Mouse (Mus musculus) MEL (cell line): Measurements from ENCODE around the gene 1500015O10Rik. TPM values are rescaled to one million over a fixed set of nuclear protein-coding genes. Genes with fewer than 3 reads are reported as not detected.

Source experiments
- DNase-seq: peaks from one replicate; pipeline ENCODE4 v3.0.0; 2011; ENCODE audit warnings: low read depth, low spot score
- H3K27ac ChIP-seq: 2 replicates; pipeline ENCODE4 v1.5.1; 2012; ENCODE audit warnings: low read depth, mild to moderate bottlenecking, control low read depth, low read length, moderate library complexity; ENCODE audit not compliant: control insufficient read depth
- H3K27me3 ChIP-seq, 2 experiments: fragments of 150-350 bp in 1 of 2; sonication (generic) in 1 of 2; 2 replicates each; pipeline ENCODE4 v1.6.1; 2012; ENCODE audit warnings: low read length in 2 of 2, mild to moderate bottlenecking in 2 of 2, improper control_type of control experiment in 1 of 2, moderate library complexity in 1 of 2; ENCODE audit not compliant: insufficient read depth in 2 of 2, control insufficient read depth in 1 of 2
- H3K36me3 ChIP-seq, 2 experiments: 2 replicates each; pipeline ENCODE4 v1.6.1; 2012 to 2014; ENCODE audit warnings: low read length in 2 of 2, improper control_type of control experiment in 1 of 2, inconsistent platforms in 1 of 2, mild to moderate bottlenecking in 1 of 2; ENCODE audit not compliant: insufficient read depth in 2 of 2, control insufficient read depth in 1 of 2
- H3K4me1 ChIP-seq, 2 experiments: fragments of 150-350 bp in 1 of 2; sonication (generic) in 1 of 2; 2 replicates each; pipeline ENCODE4 v1.6.1; 2012; ENCODE audit warnings: low read length in 2 of 2, improper control_type of control experiment in 1 of 2, mild to moderate bottlenecking in 1 of 2; ENCODE audit not compliant: insufficient read depth in 2 of 2, control insufficient read depth in 1 of 2
- H3K4me3 ChIP-seq, 2 experiments: fragments of 150-350 bp in 1 of 2; sonication (generic) in 1 of 2; 2 replicates each; pipeline ENCODE4 v1.5.1; 2012; ENCODE audit warnings: low read depth in 2 of 2, low read length in 2 of 2, mild to moderate bottlenecking in 2 of 2, moderate library complexity in 2 of 2, control low read depth in 1 of 2, improper control_type of control experiment in 1 of 2; ENCODE audit not compliant: control insufficient read depth in 1 of 2, insufficient read depth in 1 of 2
- H3K79me2 ChIP-seq: 2 replicates; pipeline ENCODE4 v1.6.1; 2012; ENCODE audit warnings: mild to moderate bottlenecking, low read length, moderate library complexity; ENCODE audit not compliant: control insufficient read depth, poor library complexity, insufficient read depth
- H3K9ac ChIP-seq: 2 replicates; pipeline ENCODE4 v1.6.1; 2012; ENCODE audit warnings: low read depth, mild to moderate bottlenecking, control low read depth, low read length, moderate library complexity; ENCODE audit not compliant: control insufficient read depth, poor library complexity, severe bottlenecking
- H3K9me3 ChIP-seq: fragments of 150-350 bp; sonication (generic); replicated peaks from 2 replicates; pipeline ENCODE4 v1.6.1; 2012; ENCODE audit warnings: mild to moderate bottlenecking, low read length, improper control_type of control experiment, moderate library complexity; ENCODE audit not compliant: insufficient read depth
- BHLHE40 ChIP-seq: IDR thresholded peaks from 2 replicates; pipeline ENCODE4 v1.6.1; 2012; ENCODE audit warnings: low read depth, mild to moderate bottlenecking, inconsistent platforms, low read length, improper control_type of control experiment, borderline replicate concordance
- CTCF ChIP-seq, 3 experiments: IDR thresholded peaks in 2 of 3; conservative IDR thresholded peaks in 1 of 3; 2 replicates each; pipeline ENCODE4 v1.5.1; 2011 to 2012; ENCODE audit warnings: low read length in 3 of 3, low read depth in 2 of 3, mild to moderate bottlenecking in 2 of 3, improper control_type of control experiment in 1 of 3, inconsistent platforms in 1 of 3, mixed read lengths in 1 of 3, moderate library complexity in 1 of 3; ENCODE audit not compliant: control insufficient read depth in 1 of 3, insufficient read depth in 1 of 3, poor library complexity in 1 of 3, severe bottlenecking in 1 of 3
- E2F4 ChIP-seq: IDR thresholded peaks from 2 replicates; pipeline ENCODE4 v1.6.1; 2011; ENCODE audit warnings: low read depth, low read length, improper control_type of control experiment, borderline replicate concordance
- ETS1 ChIP-seq: IDR thresholded peaks from 2 replicates; pipeline ENCODE4 v1.6.1; 2012; ENCODE audit warnings: low read depth, mild to moderate bottlenecking, inconsistent platforms, low read length, improper control_type of control experiment, moderate library complexity
- GABPA ChIP-seq: IDR thresholded peaks from 2 replicates; pipeline ENCODE4 v1.6.1; 2012; ENCODE audit warnings: low read depth, mild to moderate bottlenecking, inconsistent platforms, low read length, improper control_type of control experiment, moderate library complexity
- GATA1 ChIP-seq: IDR thresholded peaks from 2 replicates; pipeline ENCODE4 v1.6.1; 2011; ENCODE audit warnings: low read depth, low read length, improper control_type of control experiment
- JUND ChIP-seq: IDR thresholded peaks from 2 replicates; pipeline ENCODE4 v1.6.1; 2011; ENCODE audit warnings: low read depth, mild to moderate bottlenecking, improper control_type of control experiment, low read length
- MAFK ChIP-seq: IDR thresholded peaks from 2 replicates; pipeline ENCODE4 v1.6.1; 2011; ENCODE audit warnings: low read depth, mild to moderate bottlenecking, low read length, improper control_type of control experiment, borderline replicate concordance
- MAZ ChIP-seq: IDR thresholded peaks from 2 replicates; pipeline ENCODE4 v1.6.1; 2012; ENCODE audit warnings: low read depth, mild to moderate bottlenecking, inconsistent platforms, low read length, improper control_type of control experiment
- MYB ChIP-seq: IDR thresholded peaks from 2 replicates; pipeline ENCODE4 v1.6.1; 2011; ENCODE audit warnings: mild to moderate bottlenecking, low read depth, low read length, improper control_type of control experiment
- NELFE ChIP-seq: IDR thresholded peaks from 2 replicates; pipeline ENCODE4 v1.6.1; 2011; ENCODE audit warnings: low read depth, low read length, improper control_type of control experiment
- NRF1 ChIP-seq: IDR thresholded peaks from 2 replicates; pipeline ENCODE4 v1.6.1; 2014; ENCODE audit warnings: low read depth, mild to moderate bottlenecking, inconsistent platforms, low read length, improper control_type of control experiment, moderate library complexity; ENCODE audit not compliant: poor library complexity, insufficient read depth, severe bottlenecking
- POLR2A ChIP-seq, 2 experiments: IDR thresholded peaks; 2 replicates each; pipeline ENCODE4 v1.6.1; 2011 to 2012; ENCODE audit warnings: low read length in 2 of 2, mild to moderate bottlenecking in 2 of 2, control low read depth in 1 of 2, improper control_type of control experiment in 1 of 2, low read depth in 1 of 2, moderate library complexity in 1 of 2; ENCODE audit not compliant: control insufficient read depth in 1 of 2, insufficient read depth in 1 of 2, poor library complexity in 1 of 2
- POLR2AphosphoS5 ChIP-seq: IDR thresholded peaks from 2 replicates; pipeline ENCODE4 v1.6.1; 2012; ENCODE audit warnings: low read depth, borderline replicate concordance, mild to moderate bottlenecking, inconsistent platforms, low read length, moderate library complexity, mixed read lengths
- RCOR1 ChIP-seq: IDR thresholded peaks from 2 replicates; pipeline ENCODE4 v1.6.1; 2012; ENCODE audit warnings: low read depth, mild to moderate bottlenecking, inconsistent platforms, low read length, improper control_type of control experiment
- SIN3A ChIP-seq: IDR thresholded peaks from 2 replicates; pipeline ENCODE4 v1.6.1; 2012; ENCODE audit warnings: low read length, improper control_type of control experiment, inconsistent platforms
- SMC3 ChIP-seq: IDR thresholded peaks from 2 replicates; pipeline ENCODE4 v1.6.1; 2011; ENCODE audit warnings: low read depth, low read length, improper control_type of control experiment
- TAL1 ChIP-seq: IDR thresholded peaks from 2 replicates; pipeline ENCODE4 v1.6.1; 2012; ENCODE audit warnings: mild to moderate bottlenecking, inconsistent platforms, low read length, moderate library complexity, mixed read lengths
- UBTF ChIP-seq: IDR thresholded peaks from 2 replicates; pipeline ENCODE4 v1.6.1; 2012; ENCODE audit warnings: low read depth, mild to moderate bottlenecking, inconsistent platforms, low read length, improper control_type of control experiment, moderate library complexity, borderline replicate concordance; ENCODE audit not compliant: insufficient read depth
- USF2 ChIP-seq, 2 experiments: IDR thresholded peaks; 2 replicates each; pipeline ENCODE4 v1.6.1; 2011 to 2012; ENCODE audit warnings: improper control_type of control experiment in 2 of 2, low read length in 2 of 2, borderline replicate concordance in 1 of 2, inconsistent platforms in 1 of 2, low read depth in 1 of 2, mild to moderate bottlenecking in 1 of 2; ENCODE audit not compliant: insufficient read depth in 1 of 2
- ZKSCAN1 ChIP-seq: IDR thresholded peaks from 2 replicates; pipeline ENCODE4 v1.6.1; 2012; ENCODE audit warnings: low read depth, mild to moderate bottlenecking, inconsistent platforms, low read length, improper control_type of control experiment, moderate library complexity
- polyA plus RNA-seq, 2 experiments: library from polyadenylated mRNA; stranded (reverse) in 1 of 2; unstranded in 1 of 2; fragments of >175 nt in 1 of 2; fragments of >200 nt in 1 of 2; gene quantifications; 2 replicates each; pipeline versions ENCODE4 v1.2.1 to v1.2.4; 2012; ENCODE audit warnings: low replicate concordance in 2 of 2, low read depth in 1 of 2; ENCODE audit not compliant: insufficient read length in 2 of 2, insufficient read depth in 1 of 2, missing spikeins in 1 of 2
- total RNA-seq: library from RNA; depleted of rRNA; stranded (reverse); fragments of 300-350 nt; gene quantifications from 2 replicates; pipeline ENCODE4 v1.2.3, GENCODE M21; 2012

Gene 1500015O10Rik
- total and polyA plus RNA-seq, 3 experiments: 0.08 TPM; not detected in 2

- no peak for TF ChIP-seq NRF1
- TF ChIP-seq MAZ: no peak
- no peak for TF ChIP-seq UBTF
- TF ChIP-seq CTCF (IDR thresholded peaks at IDR 0.05 in 2 of 3, conservative IDR thresholded peaks at IDR 0.05 in 1 of 3; ENCODE audit: control insufficient read depth in 1 of 3, insufficient read depth in 1 of 3, low read depth in 2 of 3, low read length in 3 of 3, poor library complexity in 1 of 3, severe bottlenecking in 1 of 3): no peak
- no peak for TF ChIP-seq POLR2A (IDR thresholded peaks at IDR 0.05; ENCODE audit: control insufficient read depth in 1 of 2, insufficient read depth in 1 of 2, low read depth in 1 of 2, low read length in 2 of 2, poor library complexity in 1 of 2)
- no peak for TF ChIP-seq SIN3A
- TF ChIP-seq RCOR1: no peak
- no peak for TF ChIP-seq ETS1
- TF ChIP-seq BHLHE40: no peak
- TF ChIP-seq MYB: no peak
- no peak overlapping the region for H3K9ac ChIP-seq
- H3K9me3 ChIP-seq: no peaks in the 10 kb centered on the region
- H3K27me3 ChIP-seq: no peaks in the 10 kb centered on the region
- H3K27ac ChIP-seq: no peak overlapping the region
- peaks cover 0 to 7% of the 10 kb centered on the region in 2 experiments; a peak in 2 of 4 replicates for H3K36me3 ChIP-seq
- H3K4me1 ChIP-seq: no peaks in the 10 kb centered on the region
- DNase-seq: no peak
- H3K79me2 ChIP-seq: no peaks in the 10 kb centered on the region
- H3K4me3 ChIP-seq: no peak overlapping the region
Observed at GRCm38 (mm10) chr1:43770032-43770431, 39.6 kb downstream of the 1500015O10Rik start.

GRCm38 (mm10) chr1:43772694-43773093 lies 42.3 kb downstream of the 1500015O10Rik start:
- peaks cover 0 to 7% of the 10 kb centered on the region in 2 experiments; a peak in 2 of 4 replicates for H3K36me3 ChIP-seq
- H3K4me3 ChIP-seq: no peak overlapping the region
- no peak for TF ChIP-seq JUND
- TF ChIP-seq SMC3: no peak
- TF ChIP-seq MAFK: no peak
- TF ChIP-seq ETS1: no peak
- no peak for TF ChIP-seq POLR2A (IDR thresholded peaks at IDR 0.05; ENCODE audit: control insufficient read depth in 1 of 2, insufficient read depth in 1 of 2, low read depth in 1 of 2, low read length in 2 of 2, poor library complexity in 1 of 2)
- TF ChIP-seq NRF1: no peak
- TF ChIP-seq GABPA: no peak
- TF ChIP-seq GATA1: no peak
- no peak for TF ChIP-seq CTCF (IDR thresholded peaks at IDR 0.05 in 2 of 3, conservative IDR thresholded peaks at IDR 0.05 in 1 of 3; ENCODE audit: control insufficient read depth in 1 of 3, insufficient read depth in 1 of 3, low read depth in 2 of 3, low read length in 3 of 3, poor library complexity in 1 of 3, severe bottlenecking in 1 of 3)
- TF ChIP-seq E2F4: no peak
- no peak for TF ChIP-seq NELFE
- TF ChIP-seq POLR2AphosphoS5: no peak
- no peak for TF ChIP-seq ZKSCAN1
- TF ChIP-seq UBTF: no peak
- no peak for TF ChIP-seq TAL1
- TF ChIP-seq USF2 (IDR thresholded peaks at IDR 0.05; ENCODE audit: borderline replicate concordance in 1 of 2, insufficient read depth in 1 of 2, low read depth in 1 of 2, low read length in 2 of 2): no peak

More at GRCm38 (mm10) chr1:43772694-43773093, 42.3 kb downstream of the 1500015O10Rik start:
- no peak overlapping the region for H3K27ac ChIP-seq
- H3K9ac ChIP-seq: no peak overlapping the region
- no peaks in the 10 kb centered on the region for H3K9me3 ChIP-seq
- no peak for DNase-seq
- H3K4me1 ChIP-seq: no peaks in the 10 kb centered on the region
- H3K27me3 ChIP-seq: no peaks in the 10 kb centered on the region
- no peaks in the 10 kb centered on the region for H3K79me2 ChIP-seq
